Mouse (Mus musculus) liver, adult 2 months (tissue): ENCODE data around the gene Fzr1.

Experiments used
- CTCF ChIP-seq: fragments of 200-500 bp; IDR thresholded peaks from 2 replicates; pipeline ENCODE4 v1.5.1; 2011; ENCODE audit warnings: low read depth, low read length, control low read depth
- POLR2A ChIP-seq: fragments of 200-500 bp; IDR thresholded peaks from 2 replicates; pipeline ENCODE4 v1.6.1; 2011; ENCODE audit warnings: low read length, control low read depth; ENCODE audit not compliant: insufficient read depth; ENCODE audit errors: extremely low read depth

- no peak for TF ChIP-seq POLR2A
- no peak for TF ChIP-seq CTCF
Observed at GRCm38 (mm10) chr10:81387716-81388115, 9.4 kb upstream of the Fzr1 start.
